Mouse (Mus musculus) gastrocnemius, postnatal 4 days (tissue): ENCODE measurements around the gene Prdm2. TPM values are rescaled to one million over a fixed set of nuclear protein-coding genes. Genes with fewer than 3 reads are reported as not detected.
A peak's percentile ranks its signal among the peaks of the same experiment; 100 is the strongest.

ENCODE experiments used
- DNase-seq, 2 experiments: peaks; one replicate each; pipeline ENCODE4 v3.0.0; 2021 to 2022; ENCODE audit warnings: low spot score in 2 of 2, mixed read lengths in 2 of 2
- total RNA-seq, 2 experiments: library from RNA; stranded (reverse); gene quantifications; 2 replicates each; pipeline ENCODE4 v1.2.3; 2021

Prdm2 gene
- total RNA-seq, 2 experiments from 2014 or later = 27.8 to 30.2 TPM

GRCm38 (mm10) chr4:143211584-143212340 is 1.0 kb downstream of the Prdm2 start:
- peak in 1 of 2 experiments; percentile 24 for DNase-seq

- DNase-seq = no peak
Observed at GRCm38 (mm10) chr4:143209997-143210396, 2.8 kb downstream of the Prdm2 start.

- no peak for DNase-seq
Observed at GRCm38 (mm10) chr4:143202653-143203052, 10.1 kb downstream of the Prdm2 start.

- DNase-seq = no peak
Observed at GRCm38 (mm10) chr4:143198371-143198770, 14.4 kb downstream of the Prdm2 start.

GRCm38 (mm10) chr4:143197845-143198356 is 14.9 kb downstream of the Prdm2 start:
- no peak for DNase-seq

- DNase-seq = no peak
Observed at GRCm38 (mm10) chr4:143194328-143194727, 18.5 kb downstream of the Prdm2 start.

GRCm38 (mm10) chr4:143193164-143193563 is 19.6 kb downstream of the Prdm2 start:
- DNase-seq = no peak

- DNase-seq = no peak
Observed at GRCm38 (mm10) chr4:143191783-143192182, 21.0 kb downstream of the Prdm2 start.

GRCm38 (mm10) chr4:143190657-143191056 is 22.1 kb downstream of the Prdm2 start:
- no peak for DNase-seq

GRCm38 (mm10) chr4:143188571-143189191 is 24.1 kb downstream of the Prdm2 start:
- DNase-seq = no peak

- no peak for DNase-seq
Observed at GRCm38 (mm10) chr4:143186066-143186465, 26.7 kb downstream of the Prdm2 start.

GRCm38 (mm10) chr4:143185496-143185895 is 27.3 kb downstream of the Prdm2 start:
- DNase-seq = no peak

GRCm38 (mm10) chr4:143183141-143183540 is 29.7 kb downstream of the Prdm2 start:
- DNase-seq = no peak

- DNase-seq = no peak
Observed at GRCm38 (mm10) chr4:143180731-143181130, 32.1 kb downstream of the Prdm2 start.

GRCm38 (mm10) chr4:143171600-143172290 is 41.0 kb downstream of the Prdm2 start:
- no peak for DNase-seq

GRCm38 (mm10) chr4:143170290-143170689 is 42.5 kb downstream of the Prdm2 start:
- no peak for DNase-seq

- DNase-seq = no peak
Observed at GRCm38 (mm10) chr4:143168093-143168492, 44.7 kb downstream of the Prdm2 start.

- peak; percentile 98 to 99 for DNase-seq
Observed at GRCm38 (mm10) chr4:143161619-143162479, 50.9 kb downstream of the Prdm2 start.

- DNase-seq = no peak
Observed at GRCm38 (mm10) chr4:143160826-143161225, 52.0 kb downstream of the Prdm2 start.

GRCm38 (mm10) chr4:143159336-143159735 is 53.5 kb downstream of the Prdm2 start:
- DNase-seq = no peak

- no peak for DNase-seq
Observed at GRCm38 (mm10) chr4:143155871-143156270, 56.9 kb downstream of the Prdm2 start.
